Mouse (Mus musculus) olfactory bulb, adult 2 months (tissue): ENCODE measurements around the gene Tsen2.

Experiments
- CTCF ChIP-seq: fragments of 200-500 bp; IDR thresholded peaks from 2 replicates; pipeline ENCODE4 v1.5.1; 2012; ENCODE audit warnings: low read depth, mild to moderate bottlenecking, low read length, moderate library complexity; ENCODE audit not compliant: insufficient read depth
- POLR2A ChIP-seq: fragments of 200-500 bp; IDR thresholded peaks from 2 replicates; pipeline ENCODE4 v1.6.1; 2012; ENCODE audit warnings: mild to moderate bottlenecking, low read depth, low read length, moderate library complexity; ENCODE audit not compliant: insufficient read depth

DNA sequence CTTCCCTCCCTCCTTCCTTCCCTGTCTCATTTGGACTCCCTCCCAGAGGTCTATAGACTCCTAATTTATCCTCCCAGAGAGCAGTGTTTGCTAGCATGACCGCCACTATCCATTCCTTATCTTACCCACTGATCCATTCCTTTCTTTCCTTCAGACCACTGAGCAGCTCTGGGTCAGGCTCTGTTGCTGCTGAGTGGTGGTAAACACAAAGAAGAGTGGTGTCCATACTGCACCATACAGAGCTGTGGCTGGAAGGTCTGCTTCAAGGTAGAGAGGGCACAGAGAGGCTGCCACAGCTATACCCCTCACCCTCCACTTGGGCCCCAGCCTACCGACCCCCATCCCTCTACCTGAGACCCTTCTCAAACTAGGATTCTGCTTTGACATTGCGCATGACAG is 40.3 kb upstream of the Tsen2 start:
- no peak for TF ChIP-seq POLR2A
- no peak for TF ChIP-seq CTCF
